Mouse (Mus musculus): ENCODE measurements around the gene Qtrt1. TPM values are rescaled to one million over a fixed set of nuclear protein-coding genes. Genes with fewer than 3 reads are reported as not detected.
A peak's percentile ranks its signal among the peaks of the same experiment; 100 is the strongest.

Gene Qtrt1
- polyA plus RNA-seq, 1 experiment from 2014 or later = 55.8 TPM

DNA sequence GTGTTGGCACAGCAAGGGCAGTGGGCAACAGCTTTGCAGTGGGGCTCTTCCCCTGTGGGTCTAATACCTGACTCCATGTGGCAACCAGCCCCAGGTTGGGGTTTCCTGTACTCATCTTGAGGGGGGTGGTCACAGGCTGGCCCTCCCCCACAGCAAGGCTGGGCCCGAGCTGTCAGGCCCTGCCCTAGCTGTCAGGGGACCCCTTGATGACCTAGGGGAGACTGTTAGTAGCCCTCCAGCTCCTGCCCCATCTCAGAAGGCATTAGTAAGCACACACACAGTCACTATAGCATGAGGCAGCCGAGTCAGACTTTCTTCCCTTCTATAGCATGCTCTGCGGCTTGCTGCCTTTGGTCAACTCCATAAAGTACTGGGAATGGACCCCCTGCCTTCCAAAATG, 15.9 kb upstream of the Qtrt1 start:
- 0 out of 2 replicates have a peak, but pooled peaks have one; percentile 20 for ATAC-seq (ENCODE audit: low FRiP score, low read depth)
- no peak overlapping the region for H3K4me3 ChIP-seq
- 94% methylated on average over 3 of the region's 3 CpGs for WGBS

DNA sequence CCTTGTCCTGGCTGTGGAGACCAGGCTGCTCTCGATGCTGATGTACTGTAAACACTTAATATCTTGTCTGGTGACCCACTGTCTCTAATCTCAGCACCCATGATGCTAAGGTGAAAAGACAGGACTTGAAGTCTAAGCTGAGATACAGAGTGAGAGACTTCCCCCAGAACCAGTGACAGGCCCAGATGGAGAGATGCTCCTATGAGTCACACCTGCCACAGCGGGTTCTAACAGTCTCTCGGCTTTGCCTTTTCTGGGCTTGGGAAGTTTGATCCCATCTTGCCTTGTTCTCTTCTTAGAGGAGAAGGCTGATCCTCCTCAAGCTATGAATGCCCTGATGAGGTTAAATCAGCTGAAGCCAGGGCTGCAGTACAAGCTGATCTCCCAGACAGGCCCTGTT, 14.5 kb upstream of the Qtrt1 start:
- ATAC-seq (ENCODE audit: low FRiP score, low read depth) = no peak
- Histone ChIP-seq H3K9me3 (no peaks in the 10 kb centered on the region), H3K4me1 (replicated peaks) (no peaks in the 10 kb centered on the region), H3K36me3 (peaks cover 93% of the 10 kb centered on the region), H3K9ac (no peak overlapping the region), H3K27me3 (no peaks in the 10 kb centered on the region), H3K27ac (replicated peaks) (no peak overlapping the region), H3K4me3 (no peak overlapping the region), H3K4me2 (no peak overlapping the region)
- 95% methylated on average over 3 of the region's 3 CpGs for WGBS

More for the DNA sequence above, 15.9 kb upstream of the Qtrt1 start:
- no peaks in the 10 kb centered on the region for H3K27me3 ChIP-seq
- H3K36me3 ChIP-seq = peaks cover 91% of the 10 kb centered on the region
- H3K27ac ChIP-seq (replicated peaks) = no peak overlapping the region
- no peak overlapping the region for H3K4me2 ChIP-seq
- no peaks in the 10 kb centered on the region for H3K9me3 ChIP-seq
- H3K4me1 ChIP-seq (replicated peaks) = no peaks in the 10 kb centered on the region
- H3K9ac ChIP-seq = no peak overlapping the region

DNA sequence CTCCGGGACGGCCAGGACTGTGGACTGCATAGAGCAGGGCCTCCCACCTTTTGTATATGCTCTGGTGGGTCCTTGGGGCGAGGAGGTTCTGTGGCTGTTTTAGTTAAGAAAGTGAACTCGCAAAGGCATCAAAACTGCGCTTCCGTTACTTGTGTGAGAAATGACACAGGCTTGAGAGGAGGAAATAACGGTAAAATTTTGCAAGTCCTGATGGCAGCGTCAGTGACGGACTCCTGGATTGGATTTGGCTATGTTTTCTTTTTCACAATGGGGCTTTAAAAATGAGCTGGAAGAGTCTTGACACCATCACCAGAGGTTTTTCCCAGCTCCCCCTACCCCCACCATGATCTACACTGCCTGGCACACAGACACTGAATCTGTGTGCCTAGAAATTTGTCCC, 10.6 kb upstream of the Qtrt1 start:
- peaks cover 94% of the 10 kb centered on the region for H3K36me3 ChIP-seq
- H3K27ac ChIP-seq (replicated peaks) = no peak overlapping the region
- H3K4me1 ChIP-seq (replicated peaks) = no peaks in the 10 kb centered on the region
- H3K27me3 ChIP-seq = no peaks in the 10 kb centered on the region
- no peak overlapping the region for H3K4me2 ChIP-seq
- WGBS = 95% methylated on average over 9 of the region's 9 CpGs
- no peak overlapping the region for H3K4me3 ChIP-seq
- no peak for ATAC-seq (ENCODE audit: low FRiP score, low read depth)
- H3K9ac ChIP-seq = no peak overlapping the region
- no peaks in the 10 kb centered on the region for H3K9me3 ChIP-seq

DNA sequence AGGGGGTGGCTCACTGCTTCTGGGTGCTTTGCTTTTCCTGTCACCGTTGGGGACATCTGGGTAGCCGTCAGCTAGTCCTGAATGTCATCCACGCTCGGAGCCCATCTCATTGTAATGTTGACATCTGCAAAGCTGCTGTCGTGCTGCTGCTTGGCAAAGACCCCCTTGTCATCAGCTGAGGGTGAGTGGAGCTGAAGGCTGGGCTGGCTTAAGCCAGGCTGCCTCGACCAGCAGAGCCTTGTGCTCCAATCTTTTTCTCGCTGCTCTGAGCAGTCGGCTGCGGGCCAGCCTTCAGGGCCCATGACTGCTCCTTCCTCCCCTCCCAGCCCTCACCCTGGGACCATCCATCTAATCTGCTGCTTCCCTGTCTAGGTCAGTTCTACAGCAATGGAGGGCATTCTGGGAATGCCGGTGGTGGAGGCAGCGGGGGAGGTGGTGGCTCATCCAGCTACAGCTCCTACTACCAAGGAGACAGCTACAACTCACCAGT, 8.8 kb upstream of the Qtrt1 start:
- Histone ChIP-seq H3K27ac (replicated peaks) (no peak overlapping the region), H3K4me2 (no peak overlapping the region), H3K4me1 (replicated peaks) (no peaks in the 10 kb centered on the region), H3K27me3 (no peaks in the 10 kb centered on the region), H3K9me3 (no peaks in the 10 kb centered on the region), H3K9ac (no peak overlapping the region), H3K36me3 (peaks cover 88% of the 10 kb centered on the region), H3K4me3 (no peak overlapping the region)
- 82% methylated on average over 11 of the region's 11 CpGs for WGBS
- ATAC-seq (ENCODE audit: low FRiP score, low read depth) = no peak

DNA sequence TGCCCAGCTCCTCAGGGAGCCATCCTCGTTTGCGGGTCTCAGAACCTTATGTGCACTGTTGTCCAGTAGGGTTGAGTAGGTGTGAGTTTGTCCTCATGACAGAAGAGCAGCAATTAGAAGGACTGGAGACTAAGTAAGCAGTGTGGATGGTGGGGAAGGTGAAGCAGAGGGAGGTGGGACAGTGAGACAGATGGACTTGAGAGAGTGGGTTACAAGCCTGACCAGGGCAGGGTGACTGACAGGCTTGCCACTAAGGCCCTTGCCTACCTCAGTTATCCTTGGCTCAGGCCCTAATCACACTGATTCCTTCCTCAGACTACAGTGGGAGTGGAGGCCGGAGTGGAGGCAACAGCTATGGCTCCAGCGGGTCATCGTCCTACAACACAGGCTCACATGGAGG, 7.9 kb upstream of the Qtrt1 start:
- no peak overlapping the region for H3K4me3 ChIP-seq
- H3K36me3 ChIP-seq = peaks cover 80% of the 10 kb centered on the region
- H3K27me3 ChIP-seq = no peaks in the 10 kb centered on the region
- no peak overlapping the region for H3K9ac ChIP-seq
- H3K9me3 ChIP-seq = no peaks in the 10 kb centered on the region
- H3K4me1 ChIP-seq (replicated peaks) = 0 out of 2 replicates have a peak, but pooled peaks cover 4% of the 10 kb centered on the region
- WGBS = 96% methylated on average over 5 of the region's 5 CpGs
- H3K27ac ChIP-seq (replicated peaks) = no peak overlapping the region
- ATAC-seq (ENCODE audit: low FRiP score, low read depth) = no peak
- no peak overlapping the region for H3K4me2 ChIP-seq

DNA sequence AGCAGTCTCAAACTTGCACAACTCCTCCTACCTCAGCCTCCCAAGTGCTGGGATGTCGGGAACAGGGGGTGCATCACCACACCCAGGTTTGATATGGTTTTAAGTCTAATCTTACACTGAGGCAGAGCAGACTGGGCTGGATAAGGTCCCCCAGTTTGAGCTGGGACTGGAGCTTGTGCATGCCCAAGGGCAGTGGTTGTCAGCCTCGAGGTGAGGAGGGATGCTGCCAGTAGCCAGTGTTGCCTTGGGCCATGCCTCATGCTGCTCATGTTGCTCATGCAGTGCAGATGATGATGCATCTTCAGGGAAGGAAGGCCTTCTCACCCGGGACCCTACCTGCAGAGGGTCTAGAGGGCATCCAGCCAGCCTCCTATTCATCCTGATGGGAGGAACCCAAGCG, 6.1 kb upstream of the Qtrt1 start:
- peaks cover 62% of the 10 kb centered on the region for H3K36me3 ChIP-seq
- H3K4me2 ChIP-seq = no peak overlapping the region
- H3K9ac ChIP-seq = no peak overlapping the region
- H3K27me3 ChIP-seq = no peaks in the 10 kb centered on the region
- no peaks in the 10 kb centered on the region for H3K9me3 ChIP-seq
- ATAC-seq (ENCODE audit: low FRiP score, low read depth) = no peak
- no peak overlapping the region for H3K27ac ChIP-seq (replicated peaks)
- WGBS = 78% methylated on average over 4 of the region's 4 CpGs
- H3K4me3 ChIP-seq = no peak overlapping the region
- H3K4me1 ChIP-seq (replicated peaks) = 0 out of 2 replicates have a peak, but pooled peaks cover 8% of the 10 kb centered on the region

DNA sequence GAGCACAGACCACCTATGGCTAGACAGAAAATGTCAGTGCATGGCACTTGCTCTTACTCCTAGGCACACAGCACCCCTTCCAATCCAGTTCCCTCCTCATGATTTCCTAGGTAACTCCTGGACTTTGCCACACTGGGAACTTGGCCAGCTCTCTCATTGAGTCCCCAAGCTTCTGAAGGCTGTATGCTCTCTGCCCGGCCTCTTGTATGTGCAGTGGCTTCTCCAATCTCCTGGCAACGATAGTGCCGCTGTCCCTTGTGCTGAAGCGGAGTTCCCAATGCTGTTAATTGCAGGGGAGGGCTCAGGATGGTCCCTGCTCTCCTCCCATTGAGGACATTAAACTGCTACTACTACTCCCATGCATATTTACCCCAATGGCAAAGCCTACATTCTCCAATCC, 3.7 kb upstream of the Qtrt1 start:
- no peak for ATAC-seq (ENCODE audit: low FRiP score, low read depth)
- Histone ChIP-seq H3K27me3 (no peaks in the 10 kb centered on the region), H3K9me3 (no peaks in the 10 kb centered on the region), H3K9ac (no peak overlapping the region), H3K4me2 (no peak overlapping the region), H3K27ac (replicated peaks) (0 out of 2 replicates have a peak overlapping the region, but pooled peaks have one; percentile 46), H3K4me1 (replicated peaks) (peaks cover 27% of the 10 kb centered on the region), H3K36me3 (peaks cover 41% of the 10 kb centered on the region), H3K4me3 (no peak overlapping the region)
- 13% methylated on average over 4 of the region's 4 CpGs for WGBS

DNA sequence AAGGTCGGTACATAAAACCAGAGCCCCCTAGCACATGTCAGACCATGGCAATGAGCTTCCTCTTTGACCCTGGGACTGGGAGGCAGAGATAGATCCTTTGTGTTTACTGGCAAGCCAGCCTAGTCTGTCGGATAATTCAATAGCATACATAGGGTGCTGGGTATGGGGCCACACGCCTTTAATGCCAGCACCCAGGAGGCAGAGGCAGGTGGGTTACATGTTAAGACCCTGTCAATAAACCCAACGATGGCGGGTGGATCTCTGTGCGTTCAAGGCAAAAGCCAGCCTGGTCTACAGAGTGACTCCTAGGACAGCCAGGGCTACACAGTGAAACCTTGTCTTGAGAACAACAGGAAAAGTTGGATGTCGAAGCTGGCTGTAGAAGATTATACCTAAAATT, 3.0 kb upstream of the Qtrt1 start:
- Histone ChIP-seq H3K9ac (no peak overlapping the region), H3K27ac (replicated peaks) (no peak overlapping the region), H3K9me3 (no peaks in the 10 kb centered on the region), H3K36me3 (peaks cover 34% of the 10 kb centered on the region), H3K4me1 (replicated peaks) (peaks cover 31% of the 10 kb centered on the region), H3K27me3 (no peaks in the 10 kb centered on the region), H3K4me3 (no peak overlapping the region), H3K4me2 (no peak overlapping the region)
- no peak for ATAC-seq (ENCODE audit: low FRiP score, low read depth)
- WGBS = 72% methylated on average over 7 of the region's 7 CpGs

DNA sequence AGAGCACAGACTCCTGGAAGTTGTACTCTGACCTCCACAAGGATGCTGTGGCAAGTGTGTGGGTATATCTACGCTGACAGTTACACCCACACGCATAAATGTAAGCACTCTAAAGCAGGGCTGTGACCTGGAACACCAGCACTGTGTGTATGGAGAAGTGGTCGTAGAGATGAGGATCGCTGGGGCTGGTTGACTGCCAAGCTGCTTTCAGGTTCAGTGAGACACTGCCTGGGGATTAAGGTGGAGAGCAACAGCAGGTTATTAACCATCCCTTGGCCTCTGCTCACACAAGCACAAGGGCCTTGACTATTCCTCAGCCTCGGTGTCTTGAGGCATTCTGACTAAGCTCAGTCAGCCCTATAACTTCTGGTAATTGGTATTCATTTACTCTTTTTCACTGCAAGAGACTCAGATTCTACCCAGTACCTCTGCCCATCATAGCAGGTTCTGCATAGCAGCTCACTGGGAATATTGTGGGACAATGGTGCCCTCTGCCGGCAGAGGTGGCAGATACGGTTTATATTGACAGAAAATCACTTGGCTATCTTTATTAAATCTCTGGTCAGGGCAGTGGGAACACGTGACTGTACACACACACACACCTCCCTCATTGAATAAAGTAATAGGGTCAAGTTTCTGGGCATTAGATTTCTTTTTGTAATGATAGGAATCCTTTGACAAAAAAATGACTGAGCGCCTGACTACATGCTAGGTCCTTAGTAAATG, 1.9 kb upstream of the Qtrt1 start:
- ATAC-seq (ENCODE audit: low FRiP score, low read depth) = no peak
- H3K9me3 ChIP-seq = no peaks in the 10 kb centered on the region
- no peaks in the 10 kb centered on the region for H3K27me3 ChIP-seq
- no peak overlapping the region for H3K4me2 ChIP-seq
- peaks cover 26% of the 10 kb centered on the region for H3K36me3 ChIP-seq
- no peak overlapping the region; the same call in 1 of the 2 replicates for H3K27ac ChIP-seq (replicated peaks)
- 32% methylated on average over 9 of the region's 9 CpGs for WGBS
- H3K4me1 ChIP-seq (replicated peaks) = peaks cover 37% of the 10 kb centered on the region
- no peak overlapping the region for H3K4me3 ChIP-seq
- no peak overlapping the region for H3K9ac ChIP-seq

DNA sequence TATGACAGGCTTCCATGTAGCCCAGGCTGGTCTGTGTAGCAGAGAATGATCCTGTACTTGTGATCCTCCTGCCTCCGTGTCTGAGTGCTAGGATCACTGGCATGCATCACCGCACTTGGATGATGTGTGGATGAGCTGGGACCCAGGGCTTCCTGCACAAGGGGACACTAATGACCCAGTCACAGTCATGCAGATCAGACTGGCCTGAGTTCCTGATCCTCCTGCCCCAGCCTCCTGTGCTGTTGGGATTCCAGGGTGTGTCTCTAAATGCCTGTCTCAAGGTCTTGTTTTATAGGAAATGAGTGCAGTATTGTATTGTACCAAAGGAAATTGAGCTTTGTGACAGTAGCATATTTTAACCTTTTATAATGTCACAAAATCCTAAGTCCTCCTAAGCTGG, 6.2 kb downstream of the Qtrt1 start:
- Histone ChIP-seq H3K9me3 (no peaks in the 10 kb centered on the region), H3K36me3 (peaks cover 36% of the 10 kb centered on the region), H3K4me3 (no peak overlapping the region), H3K27ac (replicated peaks) (no peak overlapping the region), H3K4me2 (no peak overlapping the region), H3K27me3 (no peaks in the 10 kb centered on the region), H3K4me1 (replicated peaks) (peaks cover 11% of the 10 kb centered on the region), H3K9ac (no peak overlapping the region)
- WGBS = 86% methylated on average over 2 of the region's 2 CpGs
- ATAC-seq (ENCODE audit: low FRiP score, low read depth) = no peak

DNA sequence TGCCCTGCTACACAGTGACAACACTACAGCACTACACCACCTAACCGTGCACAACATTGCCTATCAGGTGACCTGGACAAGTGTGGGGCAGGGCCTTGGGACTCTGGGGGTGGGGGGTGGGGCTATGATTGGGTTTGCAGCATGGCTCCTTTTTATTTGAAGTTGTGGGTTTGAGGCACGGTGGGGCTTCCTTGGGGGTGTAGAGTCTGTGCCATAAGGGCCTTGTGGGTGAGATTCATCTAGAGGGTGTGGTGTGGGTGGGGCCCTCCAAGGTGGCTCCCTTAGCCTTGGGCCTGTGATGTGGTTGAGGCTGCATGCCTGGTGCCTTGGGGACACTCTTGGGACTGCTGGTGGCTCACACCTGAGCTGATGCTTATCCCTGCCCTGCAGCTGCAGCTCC, 8.0 kb downstream of the Qtrt1 start:
- WGBS = 98% methylated on average over 2 of the region's 2 CpGs
- Histone ChIP-seq H3K27me3 (no peaks in the 10 kb centered on the region), H3K27ac (replicated peaks) (no peak overlapping the region), H3K4me3 (no peak overlapping the region), H3K9ac (no peak overlapping the region), H3K9me3 (no peaks in the 10 kb centered on the region), H3K4me1 (replicated peaks) (no peaks in the 10 kb centered on the region), H3K36me3 (peaks cover 34% of the 10 kb centered on the region), H3K4me2 (no peak overlapping the region)
- no peak for ATAC-seq (ENCODE audit: low FRiP score, low read depth)

DNA sequence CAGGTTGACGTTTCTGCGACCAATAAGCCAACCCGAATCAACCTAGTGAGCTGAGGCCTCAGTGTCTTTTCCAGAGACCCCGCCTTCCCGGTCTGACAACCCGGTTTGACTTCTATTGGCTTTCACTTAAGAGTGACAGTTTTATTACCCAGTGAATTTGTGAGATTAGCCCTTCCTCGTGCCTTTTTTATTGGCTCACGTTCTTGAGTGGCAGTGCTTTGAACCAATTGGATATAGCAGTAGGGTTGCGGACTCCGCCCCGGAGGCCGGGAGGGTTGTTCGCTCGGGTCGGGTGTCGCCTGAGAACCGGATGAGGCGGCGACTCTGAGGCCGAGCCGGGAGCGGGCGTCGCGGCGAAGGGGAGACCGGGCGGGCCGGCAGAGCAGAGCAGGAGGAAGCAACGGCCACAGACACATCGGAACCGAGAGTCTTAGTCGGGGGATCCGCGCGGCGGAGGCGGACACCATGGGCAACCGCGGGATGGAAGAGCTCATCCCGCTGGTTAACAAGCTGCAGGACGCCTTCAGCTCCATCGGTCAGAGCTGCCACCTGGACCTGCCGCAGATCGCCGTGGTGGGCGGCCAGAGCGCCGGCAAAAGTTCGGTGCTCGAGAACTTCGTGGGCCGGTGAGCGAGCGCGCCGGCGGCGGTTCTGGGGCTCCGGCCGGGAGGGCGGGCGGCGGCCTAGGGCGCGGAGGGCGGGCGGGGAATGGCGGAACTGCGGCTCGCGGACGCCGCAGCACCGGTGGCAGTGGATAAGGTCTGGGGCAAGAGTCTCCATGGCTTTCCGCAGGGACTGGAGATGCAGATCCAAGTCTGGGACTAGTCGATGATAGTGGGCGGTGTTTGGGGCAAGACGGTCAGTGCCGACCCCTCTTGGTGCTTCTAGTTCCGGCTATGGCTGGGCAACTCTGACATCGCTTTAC, 13.3 kb downstream of the Qtrt1 start, which contains the start of gene Dnm2:
Dnm2 (plus strand) TSS at position 278 of the 925 bp plus-strand sequence.
- no peaks in the 10 kb centered on the region for H3K27me3 ChIP-seq
- ATAC-seq (ENCODE audit: low FRiP score, low read depth) = peak; percentile 99
- peak within 1 kb of the TSS; percentile 96 for H3K4me2 ChIP-seq
- H3K9me3 ChIP-seq = no peaks in the 10 kb centered on the region
- peak within 1 kb of the TSS; percentile 85 for H3K27ac ChIP-seq (replicated peaks)
- peaks cover 38% of the 10 kb centered on the region for H3K4me1 ChIP-seq (replicated peaks)
- peak within 1 kb of the TSS; percentile 85 for H3K4me3 ChIP-seq
- peaks cover 13% of the 10 kb centered on the region for H3K36me3 ChIP-seq
- peak within 1 kb of the TSS; percentile 76 for H3K9ac ChIP-seq
- under 1% methylated on average over 81 of the region's 82 CpGs for WGBS

All from hindbrain, embryonic 15.5 days (tissue).